15 mouse cellular contexts compared by ENCODE assay signal in genomic region chr1:75347279-75347678, GRCm38 (mm10). TPM values are rescaled to one million over a fixed set of nuclear protein-coding genes. Genes with fewer than 3 reads are reported as not detected.
DNase-seq lines count a peak whose midpoint lies in the region; ATAC-seq and TF ChIP-seq lines count a peak whose summit lies in the region.
"Had no signal": no experiment of that assay in that cellular context is flagged by ENCODE, and none has a peak within 500 bp of the region (broad histone marks: within the 10 kb centered on the region; RNA-seq: fewer than 3 reads in every experiment).

No protein-coding gene starts in this region.

- DNase-seq in heart, adult 11 months: peak; percentile 93
- DNase-seq in heart, postnatal 25 days (ENCODE audit: low spot score): no peak
- DNase-seq in CH12.LX (ENCODE audit: extremely low read depth): no peak
- DNase-seq in heart, adult 8-10 months (ENCODE audit: low spot score): peak; percentile 35
- DNase-seq in lung, postnatal 10 days: peak; percentile 74
- no peak for DNase-seq in ovary, postnatal 10 days (ENCODE audit: low spot score)
- DNase-seq: cerebellum, adult 8-10 months; liver; right cerebral cortex, postnatal 4 days; thymus, postnatal 36 days had no signal

- no peak overlapping the region for H3K4me3 ChIP-seq in CH12.LX (replicated peaks in 1 of 3; ENCODE audit: low read depth in 2 of 3, low read length in 2 of 3, poor library complexity in 1 of 3)
- H3K4me3 ChIP-seq in midbrain, embryonic 15.5 days: no peak overlapping the region
- H3K4me3 ChIP-seq: hindbrain, embryonic 15.5 days; megakaryocyte, embryonic 14.5 days had no signal

- no peak for TF ChIP-seq EP300 in CH12.LX (IDR thresholded peaks at IDR 0.05; ENCODE audit: low read length)

- dilution Hi-C loops in CH12.LX (cut with MboI; ENCODE audit: extremely low pct_ligation_motif_present, extremely low pct_unique_long_range_greater_than_20kb, low sequenced_read_pairs): no loop called here

- H3K4me2 ChIP-seq in CH12.LX (ENCODE audit: insufficient read depth, low read depth, poor library complexity, severe bottlenecking): peak overlapping the region; percentile 21; the same call in 1 of the 2 replicates
- H3K4me2 ChIP-seq in midbrain, embryonic 15.5 days: no peak overlapping the region
- H3K4me2 ChIP-seq: hindbrain, embryonic 15.5 days had no signal

- no peak for TF ChIP-seq CTCF in CH12.LX (conservative IDR thresholded peaks at IDR 0.05 in 1 of 2, IDR thresholded peaks at IDR 0.05 in 1 of 2; ENCODE audit: low read depth in 2 of 2, low read length in 2 of 2)

- H3K9ac ChIP-seq in CH12.LX (ENCODE audit: insufficient read depth, low read depth): no peak overlapping the region
- no peak overlapping the region for H3K9ac ChIP-seq in midbrain, embryonic 15.5 days
- H3K9ac ChIP-seq: hindbrain, embryonic 15.5 days had no signal

- H3K79me2 ChIP-seq in CH12.LX (replicated peaks; ENCODE audit: control insufficient read depth, extremely low read depth, insufficient read depth, poor library complexity, severe bottlenecking): no peaks in the 10 kb centered on the region

- no peak for TF ChIP-seq RAD21 in CH12.LX (IDR thresholded peaks at IDR 0.05; ENCODE audit: low read depth, low read length)

- no peak overlapping the region for H3K27ac ChIP-seq in CH12.LX (ENCODE audit: insufficient read depth, low read depth)
- H3K27ac ChIP-seq in midbrain, embryonic 15.5 days: no peak overlapping the region
- H3K27ac ChIP-seq: hindbrain, embryonic 15.5 days had no signal

- in situ Hi-C loops in CH12.LX (cut with MboI; ENCODE audit: low pct_ligation_motif_present, low pct_unique_long_range_greater_than_20kb, low sequenced_read_pairs): loop anchor here (5.0 to 25.0 kb wide), 2 partner anchors 125 to 215 kb away; no protein-coding TSS in a partner anchor

- H3K9me3 ChIP-seq in CH12.LX (replicated peaks; ENCODE audit: low read length): no peaks in the 10 kb centered on the region
- no peaks in the 10 kb centered on the region for H3K9me3 ChIP-seq in midbrain, embryonic 15.5 days
- H3K9me3 ChIP-seq: hindbrain, embryonic 15.5 days; megakaryocyte, embryonic 14.5 days had no signal

- WGBS in midbrain, embryonic 15.5 days: 83% methylated on average over 5 of the region's 5 CpGs

- H3K4me1 ChIP-seq in CH12.LX (ENCODE audit: control insufficient read depth in 1 of 2, insufficient read depth in 2 of 2): peaks cover 10 to 32% of the 10 kb centered on the region in 2 experiments
- peaks cover 11% of the 10 kb centered on the region for H3K4me1 ChIP-seq in midbrain, embryonic 15.5 days

- intact Hi-C loops in heart, postnatal 25 days (cut with DNase I): no loop called here

- peaks cover 4% of the 10 kb centered on the region for H3K27me3 ChIP-seq in CH12.LX (replicated peaks)
- no peaks in the 10 kb centered on the region for H3K27me3 ChIP-seq in midbrain, embryonic 15.5 days (replicated peaks)
- H3K27me3 ChIP-seq: hindbrain, embryonic 15.5 days had no signal

- ATAC-seq in midbrain, embryonic 15.5 days (replicated peaks): no peak
- ATAC-seq in granulocyte monocyte progenitor cell, adult 5-6 weeks (replicated peaks; ENCODE audit: poor library complexity, severe bottlenecking): no peak
- ATAC-seq: CD4-positive, CD25-positive, alpha-beta regulatory T cell, adult 4 months had no signal

- no peaks in the 10 kb centered on the region for H3K36me3 ChIP-seq in CH12.LX (replicated peaks in 1 of 2; ENCODE audit: control insufficient read depth in 1 of 2, insufficient read depth in 1 of 2, low read length in 1 of 2)
- no peaks in the 10 kb centered on the region for H3K36me3 ChIP-seq in midbrain, embryonic 15.5 days (replicated peaks)
- H3K36me3 ChIP-seq: hindbrain, embryonic 15.5 days had no signal

- no peak for TF ChIP-seq POLR2A in CH12.LX (IDR thresholded peaks at IDR 0.05; ENCODE audit: low read depth, low read length)

TF ChIP-seq in CH12.LX, 34 proteins besides CTCF, POLR2A, EP300 and RAD21:
- TF ChIP-seq MXI1 (IDR thresholded peaks at IDR 0.05; ENCODE audit: low read depth, low read length) (no peak), TBP (conservative IDR thresholded peaks at IDR 0.05; ENCODE audit: low read depth, low read length) (no peak), USF2 (conservative IDR thresholded peaks at IDR 0.05; ENCODE audit: low read depth, low read length) (no peak), ZKSCAN1 (IDR thresholded peaks at IDR 0.05; ENCODE audit: borderline replicate concordance, low read depth, low read length) (no peak), MAX (IDR thresholded peaks at IDR 0.05; ENCODE audit: low read length) (no peak), PAX5 (IDR thresholded peaks at IDR 0.05; ENCODE audit: low read length) (no peak), KAT2A (IDR thresholded peaks at IDR 0.05; ENCODE audit: insufficient replicate concordance, low read length) (no peak), RCOR1 (conservative IDR thresholded peaks at IDR 0.05; ENCODE audit: low read depth, low read length) (no peak), POLR2AphosphoS2 (IDR thresholded peaks at IDR 0.05; ENCODE audit: low read depth, low read length) (no peak), ELF1 (IDR thresholded peaks at IDR 0.05; ENCODE audit: low read depth, low read length) (no peak), UBTF (IDR thresholded peaks at IDR 0.05; ENCODE audit: low read depth, low read length) (no peak), NRF1 (IDR thresholded peaks at IDR 0.05; ENCODE audit: low read depth, low read length) (no peak), JUND (conservative IDR thresholded peaks at IDR 0.05; ENCODE audit: low read depth, low read length) (no peak), MAFK (IDR thresholded peaks at IDR 0.05; ENCODE audit: insufficient replicate concordance, low read length) (no peak), ZMIZ1 (IDR thresholded peaks at IDR 0.05; ENCODE audit: low read depth, low read length) (no peak), GABPA (IDR thresholded peaks at IDR 0.05; ENCODE audit: insufficient replicate concordance, low read depth, low read length) (no peak), BHLHE40 (IDR thresholded peaks at IDR 0.05; ENCODE audit: low read depth, low read length) (no peak), JUN (IDR thresholded peaks at IDR 0.05; ENCODE audit: insufficient read depth, low read depth, low read length) (no peak), ZC3H11A (IDR thresholded peaks at IDR 0.05; ENCODE audit: low read depth, low read length) (no peak)

RNA-seq across cellular contexts. Expression of gene Des, which starts 12.8 kb away (rescaled TPM):
- total RNA-seq in heart, postnatal 25 days (2021): 1,000 to 10,000 TPM; 1,261 to 1,294 TPM
- total RNA-seq in CH12.LX (2012; rRNA removed) (9.1 and 9.3 TPM in 2 replicates), CH12.LX (2014; rRNA removed) (10.0 and 11.7 TPM in 2 replicates)
- 18.9 and 20.9 TPM in 2 replicates for polyA plus RNA-seq in CH12.LX (2012; ENCODE audit: insufficient read length, low read depth)
- total RNA-seq in heart, adult 8-10 months (2022): 1,000 to 10,000 TPM; 1,263 to 1,551 (median 1,367) TPM
- 1.5 and 2.0 TPM in 2 replicates for polyA plus RNA-seq in midbrain, embryonic 15.5 days (2015; fragmentation: Nextera tagmentation; extraction: Ambion mirVana)
- not detected in 2 replicates for total RNA-seq in granulocyte monocyte progenitor cell, adult 5-6 weeks (2014; fragmentation: Nextera tagmentation)
- total RNA-seq in granulocyte monocyte progenitor cell, adult 5-6 weeks (2017): not detected in 2 replicates
- polyA plus RNA-seq: CD4-positive, CD25-positive, alpha-beta regulatory T cell, adult 4 months had no signal

RNA-seq across cellular contexts. Expression of gene Speg, which starts 27.8 kb away (rescaled TPM):
- total RNA-seq in heart, postnatal 25 days (2021): 100 to 1,000 TPM; 141 to 144 TPM
- total RNA-seq in CH12.LX (2012; rRNA removed) (14.2 and 18.8 TPM in 2 replicates), CH12.LX (2014; rRNA removed) (13.0 and 13.1 TPM in 2 replicates)
- polyA plus RNA-seq in CH12.LX (2012; ENCODE audit: insufficient read length, low read depth): 30.7 and 31.7 TPM in 2 replicates
- total RNA-seq in heart, adult 8-10 months (2022): 100 to 1,000 TPM; 131 to 145 (median 137) TPM
- polyA plus RNA-seq in midbrain, embryonic 15.5 days (2015; fragmentation: Nextera tagmentation; extraction: Ambion mirVana): 20.8 and 21.3 TPM in 2 replicates
- not detected in 2 replicates for total RNA-seq in granulocyte monocyte progenitor cell, adult 5-6 weeks (2014; fragmentation: Nextera tagmentation)
- 0.05 TPM in 1 of 2 replicates, not detected in the other for total RNA-seq in granulocyte monocyte progenitor cell, adult 5-6 weeks (2017)

RNA-seq across cellular contexts. Expression of gene Dnpep, which starts 29.5 kb away (rescaled TPM):
- 10 to 100 TPM; 81.8 to 82.7 TPM for total RNA-seq in heart, postnatal 25 days (2021)
- total RNA-seq in CH12.LX (2012; rRNA removed) (67.3 and 73.8 TPM in 2 replicates), CH12.LX (2014; rRNA removed) (48.4 and 50.4 TPM in 2 replicates)
- 35.0 and 39.8 TPM in 2 replicates for polyA plus RNA-seq in CH12.LX (2012; ENCODE audit: insufficient read length, low read depth)
- total RNA-seq in heart, adult 8-10 months (2022): 10 to 100 TPM; 85.4 to 89.1 (median 86.9) TPM
- 152 and 162 TPM in 2 replicates for polyA plus RNA-seq in midbrain, embryonic 15.5 days (2015; fragmentation: Nextera tagmentation; extraction: Ambion mirVana)
- 35.6 and 44.7 TPM in 2 replicates for total RNA-seq in granulocyte monocyte progenitor cell, adult 5-6 weeks (2014; fragmentation: Nextera tagmentation)
- 26.6 and 47.7 TPM in 2 replicates for total RNA-seq in granulocyte monocyte progenitor cell, adult 5-6 weeks (2017)

Comparison
In these comparisons a context has a peak if more than half of its experiments do, and no peak if none do; other contexts are left out.
1. DNase-seq: peak in heart, adult 11 months (single experiment), heart, adult 8-10 months (single experiment) and lung, postnatal 10 days (single experiment); none in heart, postnatal 25 days (single experiment), CH12.LX (single experiment) and ovary, postnatal 10 days (single experiment).
2. RNA of gene Des, which starts 12.8 kb away (total RNA-seq): 1,263 to 1,551 TPM in heart, adult 8-10 months and 1,261 to 1,294 TPM in heart, postnatal 25 days; 9.1 to 11.7 TPM in CH12.LX and not detected in granulocyte monocyte progenitor cell, adult 5-6 weeks; every median in the first group is over 10 times any median in the second.
3. RNA of gene Speg, which starts 27.8 kb away (total RNA-seq): 141 to 144 TPM in heart, postnatal 25 days, 131 to 145 TPM in heart, adult 8-10 months and 13.0 to 18.8 TPM in CH12.LX; 0.05 TPM in granulocyte monocyte progenitor cell, adult 5-6 weeks; every median in the first group is over 10 times any median in the second.